Mouse (Mus musculus) effector memory CD4-positive, alpha-beta T cell, adult 7 months (primary cell): ENCODE measurements around the gene Fdxacb1. TPM values are rescaled to one million over a fixed set of nuclear protein-coding genes. Genes with fewer than 3 reads are reported as not detected.

Source experiments
- polyA plus RNA-seq: library from polyadenylated mRNA; unstranded; fragments of 100-300 nt; shearing (Covaris generic); gene quantifications from one replicate; pipeline ENCODE4 v1.2.1, GENCODE M21; 2017

Gene Fdxacb1
- 6.9 TPM for polyA plus RNA-seq

GRCm38 (mm10) chr9:50768107-50769002, at the start of gene Fdxacb1:
TSS of gene Fdxacb1 (plus strand) at chr9:50768236.

DNA sequence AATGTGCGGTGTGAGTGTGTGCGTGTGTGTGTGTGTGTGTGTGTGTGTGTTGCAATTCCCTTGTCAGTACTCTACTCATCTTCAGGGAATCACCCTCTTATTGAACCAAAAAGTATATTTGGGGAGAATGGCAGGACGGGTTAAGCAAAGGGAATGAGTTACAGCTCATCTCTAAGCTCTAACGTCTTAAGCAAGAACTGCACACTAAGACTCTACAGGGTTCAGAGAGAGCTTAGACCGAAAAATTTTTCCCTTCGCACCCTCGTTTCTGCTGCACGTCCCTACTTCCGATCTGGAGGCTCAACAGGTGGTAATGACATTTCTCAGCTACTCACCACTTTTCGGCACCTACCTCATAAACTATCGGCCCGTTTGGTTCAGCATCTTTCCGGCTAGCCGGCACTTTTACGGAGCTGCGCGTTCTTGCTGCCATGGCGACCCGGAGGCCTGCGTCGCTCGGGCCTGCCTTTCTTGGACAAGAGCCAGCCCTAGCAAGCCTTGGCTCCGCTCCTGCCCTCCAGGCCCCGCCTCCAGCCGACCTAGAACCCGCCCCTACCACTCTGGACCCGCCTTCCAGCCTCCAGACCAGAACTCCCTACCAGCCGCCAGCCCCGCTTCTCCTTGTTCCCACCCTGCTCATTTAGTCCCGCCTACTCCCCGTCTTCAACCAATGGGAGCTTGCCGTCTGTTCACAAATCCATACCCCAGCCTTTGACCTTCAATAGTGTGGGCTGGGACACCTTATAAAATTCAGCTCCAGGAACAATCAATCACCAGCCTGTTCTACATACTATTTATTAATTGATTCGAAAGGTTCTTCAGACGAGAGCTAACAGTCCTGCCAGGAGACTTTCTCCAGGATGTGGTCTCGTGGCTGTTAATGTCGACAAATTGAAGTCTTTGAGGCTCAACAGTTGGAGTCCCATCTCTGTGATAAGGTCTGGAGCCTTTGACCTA, 28.8 kb upstream of the Fdxacb1 start, which contains the start of gene Dixdc1:
Dixdc1 (minus strand) TSS at position 604 of the 957 bp plus-strand sequence.

GRCm38 (mm10) chr9:50746214-50746677, 21.8 kb upstream of the Fdxacb1 start, which contains the start of gene 2310030G06Rik:
TSS of gene 2310030G06Rik (minus strand) at chr9:50746536.

GRCm38 (mm10) chr9:50751323-50751722, 16.7 kb upstream of the Fdxacb1 start, which contains the start of gene Cryab:
TSS of gene Cryab (plus strand) at chr9:50751325.

GRCm38 (mm10) chr9:50752054-50752602, 15.9 kb upstream of the Fdxacb1 start, which contains the start of gene Hspb2:
TSS of gene Hspb2 (minus strand) at chr9:50752354.

GRCm38 (mm10) chr9:50774991-50775612, 7.1 kb downstream of the Fdxacb1 start, which contains the start of the genes Alg9 and 1110032A03Rik:
TSS of gene Alg9 (plus strand) at chr9:50775019.
TSS of gene 1110032A03Rik (minus strand) at chr9:50775520.

Other genes with a start within 250 kb of the Fdxacb1 start
- gene Pts, start 239.5 kb upstream of the Fdxacb1 start, polyA plus RNA-seq = 42.5 TPM
- gene Il18, start 213.4 kb upstream of the Fdxacb1 start, polyA plus RNA-seq = 3.3 TPM
- gene Bco2, start 213.1 kb upstream of the Fdxacb1 start, polyA plus RNA-seq = 0.18 TPM
- not detected for gene Tex12, start 206.9 kb upstream of the Fdxacb1 start, polyA plus RNA-seq
- 101 TPM for gene Sdhd, start 164.4 kb upstream of the Fdxacb1 start, polyA plus RNA-seq
- 61.0 TPM for gene Timm8b, start 164.3 kb upstream of the Fdxacb1 start, polyA plus RNA-seq
- 2.7 TPM for gene Pih1d2, start 150.9 kb upstream of the Fdxacb1 start, polyA plus RNA-seq
- gene Nkapd1, start 150.8 kb upstream of the Fdxacb1 start, polyA plus RNA-seq = 27.3 TPM
- gene Dlat, start 108.5 kb upstream of the Fdxacb1 start, polyA plus RNA-seq = 33.5 TPM
- gene Dixdc1, start 28.7 kb upstream of the Fdxacb1 start, polyA plus RNA-seq = not detected
- not detected for gene 2310030G06Rik, start 21.7 kb upstream of the Fdxacb1 start, polyA plus RNA-seq
- gene Cryab, start 16.9 kb upstream of the Fdxacb1 start, polyA plus RNA-seq = not detected
- not detected for gene Hspb2, start 15.9 kb upstream of the Fdxacb1 start, polyA plus RNA-seq
- gene Alg9, start 6.8 kb downstream of the Fdxacb1 start, polyA plus RNA-seq = 22.8 TPM
- gene 1110032A03Rik, start 7.3 kb downstream of the Fdxacb1 start, polyA plus RNA-seq = 8.7 TPM
- gene Ppp2r1b, start 77.1 kb downstream of the Fdxacb1 start, polyA plus RNA-seq = 43.9 TPM
- gene Sik2, start 240.8 kb downstream of the Fdxacb1 start, polyA plus RNA-seq = 47.6 TPM